Mouse (Mus musculus) hindbrain, embryonic 16.5 days (tissue): ENCODE data around the gene Gm853. TPM values are rescaled to one million over a fixed set of nuclear protein-coding genes. Genes with fewer than 3 reads are reported as not detected.

Experiments
- ATAC-seq: fragments of 200-750 bp; cut with Nextera tagmentation; 2 replicates; pipeline ENCODE4 v1.8.0; 2017; ENCODE audit warnings: moderate TSS enrichment, moderate library complexity
- H3K27ac ChIP-seq: fragments of 300-500 bp; sonication (generic); 2 replicates; pipeline ENCODE4 v1.5.1; 2014; ENCODE audit warnings: low read depth, mild to moderate bottlenecking, control low read depth, low read length, moderate library complexity
- H3K27me3 ChIP-seq: fragments of 300-500 bp; sonication (generic); replicated peaks from 2 replicates; pipeline ENCODE4 v1.6.1; 2014; ENCODE audit warnings: low read length; ENCODE audit not compliant: control insufficient read depth, insufficient read depth
- H3K36me3 ChIP-seq: fragments of 300-500 bp; sonication (generic); 2 replicates; pipeline ENCODE4 v1.6.1; 2014; ENCODE audit warnings: mild to moderate bottlenecking, low read length, moderate library complexity, mixed read lengths; ENCODE audit not compliant: control insufficient read depth, insufficient read depth
- H3K4me1 ChIP-seq: fragments of 300-500 bp; sonication (generic); 2 replicates; pipeline ENCODE4 v1.6.1; 2014; ENCODE audit warnings: low read depth, low read length; ENCODE audit not compliant: control insufficient read depth, insufficient read depth
- H3K4me2 ChIP-seq: fragments of 300-500 bp; sonication (generic); 2 replicates; pipeline ENCODE4 v1.6.1; 2014; ENCODE audit warnings: mild to moderate bottlenecking, low read length, control low read depth, moderate library complexity
- H3K4me3 ChIP-seq: fragments of 300-500 bp; sonication (generic); 2 replicates; pipeline ENCODE4 v1.5.1; 2014; ENCODE audit warnings: mild to moderate bottlenecking, low read length, control low read depth, moderate library complexity
- H3K9ac ChIP-seq: fragments of 300-500 bp; sonication (generic); 2 replicates; pipeline ENCODE4 v1.6.1; 2014; ENCODE audit warnings: low read depth, mild to moderate bottlenecking, control low read depth, low read length, moderate library complexity
- H3K9me3 ChIP-seq: fragments of 300-500 bp; sonication (generic); 2 replicates; pipeline ENCODE4 v1.6.1; 2014; ENCODE audit warnings: mild to moderate bottlenecking, low read length, moderate library complexity; ENCODE audit not compliant: control insufficient read depth
- WGBS: fragments of 180-500 bp; shearing (Covaris S2); extraction: QIAGEN DNeasy Blood & Tissue Kit; methylation state at CpG from one replicate; pipeline ENCODE4 v1.1.7; 2014; 5-methylcytosine and 5-hydroxymethylcytosine counted together
- polyA plus RNA-seq: library from polyadenylated mRNA; unstranded; fragments of >200 nt; fragmentation: Nextera tagmentation; extraction: Ambion mirVana; gene quantifications from 2 replicates; pipeline ENCODE4 v1.2.1, GENCODE M21; 2015

The Gm853 gene
- polyA plus RNA-seq, 1 experiment from 2014 or later = 1.4 TPM

DNA sequence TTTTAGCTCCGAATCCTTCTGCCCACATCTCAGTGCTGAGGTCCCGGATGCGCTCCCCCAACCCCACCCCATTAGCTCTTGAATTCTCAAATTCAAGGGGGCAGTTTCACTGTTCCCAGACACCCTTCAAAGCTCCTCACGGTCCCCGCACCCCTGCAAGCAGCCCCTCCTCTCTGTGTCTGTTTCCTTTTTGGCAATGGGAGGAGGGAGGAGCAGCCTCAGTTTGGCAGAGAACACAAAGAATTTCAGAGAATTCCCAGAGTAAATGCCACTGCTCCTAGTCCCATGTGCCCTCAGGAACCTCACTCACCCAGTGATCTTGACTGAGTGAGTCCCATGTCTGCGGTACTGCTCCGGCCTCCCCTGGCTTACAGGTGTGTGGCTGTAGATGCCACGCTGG, 55.6 kb downstream of the Gm853 start:
- no peaks in the 10 kb centered on the region for H3K36me3 ChIP-seq
- H3K4me2 ChIP-seq = no peak overlapping the region
- H3K27me3 ChIP-seq = peaks cover 17% of the 10 kb centered on the region
- no peak overlapping the region for H3K27ac ChIP-seq
- no peak overlapping the region for H3K4me3 ChIP-seq
- H3K9ac ChIP-seq = no peak overlapping the region
- peaks cover 8% of the 10 kb centered on the region for H3K4me1 ChIP-seq
- ATAC-seq = no peak
- 78% methylated on average over 8 of the region's 8 CpGs for WGBS
- H3K9me3 ChIP-seq = no peaks in the 10 kb centered on the region

DNA sequence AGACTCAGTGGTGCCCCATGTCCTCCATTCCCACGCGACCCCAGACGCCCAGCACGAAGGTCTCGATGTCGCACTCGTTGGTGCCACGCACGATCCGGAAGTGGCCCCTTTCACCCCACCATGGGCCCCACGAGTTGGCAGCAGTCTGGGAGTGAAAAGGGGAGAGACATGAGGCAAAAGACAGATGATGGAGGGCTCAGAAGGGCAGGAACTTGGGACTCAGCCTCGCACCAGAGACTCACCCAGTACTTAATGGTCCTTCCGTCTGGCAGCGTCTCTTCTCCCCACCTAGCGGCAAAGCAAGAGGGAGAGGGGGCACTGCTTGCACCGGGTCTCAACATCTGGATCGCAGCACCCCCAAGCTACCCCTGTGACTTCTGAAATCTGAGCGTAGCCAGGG, 56.1 kb downstream of the Gm853 start:
- Histone ChIP-seq H3K9me3 (no peaks in the 10 kb centered on the region), H3K9ac (no peak overlapping the region; the same call in 1 of the 2 replicates), H3K27me3 (peaks cover 17% of the 10 kb centered on the region), H3K36me3 (no peaks in the 10 kb centered on the region), H3K4me2 (no peak overlapping the region), H3K4me1 (peaks cover 8% of the 10 kb centered on the region), H3K4me3 (no peak overlapping the region), H3K27ac (no peak overlapping the region)
- ATAC-seq = no peak
- 79% methylated on average over 18 of the region's 18 CpGs for WGBS

DNA sequence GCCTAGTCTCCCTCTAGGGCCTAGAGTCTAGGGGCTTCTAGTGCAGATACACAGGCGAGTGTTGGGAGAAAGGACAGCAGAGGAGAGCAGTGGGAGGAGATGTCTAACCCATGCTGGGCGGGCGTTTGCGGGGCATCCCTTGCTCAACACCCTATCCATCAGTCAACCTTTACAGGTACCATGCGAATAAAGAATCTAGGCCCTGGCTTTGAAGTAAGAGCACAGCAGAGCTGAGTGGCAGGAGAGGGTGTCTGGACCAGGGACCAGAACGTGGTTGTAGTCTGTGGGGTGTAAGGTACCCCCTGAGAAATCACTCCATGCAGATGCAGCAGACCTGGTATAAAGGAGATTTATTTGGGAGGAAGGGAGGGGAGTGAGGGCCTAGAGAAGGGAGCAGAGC, 58.1 kb downstream of the Gm853 start:
- ATAC-seq = no peak
- WGBS = 77% methylated on average over 6 of the region's 6 CpGs
- Histone ChIP-seq H3K4me1 (peaks cover 8% of the 10 kb centered on the region), H3K27ac (no peak overlapping the region), H3K36me3 (no peaks in the 10 kb centered on the region), H3K4me3 (no peak overlapping the region), H3K27me3 (peaks cover 17% of the 10 kb centered on the region), H3K9ac (no peak overlapping the region), H3K9me3 (no peaks in the 10 kb centered on the region), H3K4me2 (no peak overlapping the region)

DNA sequence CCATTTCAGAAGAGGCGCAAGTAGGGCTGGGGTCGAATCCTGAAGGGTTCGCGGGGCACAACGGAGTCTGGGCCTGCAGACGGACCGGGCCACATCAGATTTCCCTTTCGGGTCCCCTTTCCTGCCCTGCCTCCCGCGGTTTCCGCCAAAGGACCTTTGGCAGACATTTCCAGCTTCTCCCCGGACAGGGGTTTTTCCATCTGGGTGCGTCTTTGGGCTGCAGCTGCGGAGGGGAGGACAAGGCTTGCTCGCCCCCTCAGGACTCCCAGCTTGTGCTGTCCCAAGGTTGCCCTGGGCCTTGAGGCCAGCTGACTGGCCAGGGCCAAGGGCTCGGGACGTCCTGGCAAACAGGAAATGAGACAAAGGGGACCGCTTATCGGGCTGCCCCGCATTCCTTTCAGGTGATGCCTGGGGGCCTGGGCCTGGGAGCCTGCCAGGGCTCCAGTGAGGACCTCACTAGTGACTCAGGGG, 58.8 kb downstream of the Gm853 start:
- no peak overlapping the region for H3K27ac ChIP-seq
- 6% methylated on average over 20 of the region's 20 CpGs for WGBS
- no peaks in the 10 kb centered on the region for H3K9me3 ChIP-seq
- no peaks in the 10 kb centered on the region for H3K36me3 ChIP-seq
- H3K9ac ChIP-seq = peak overlapping the region; percentile 51
- peaks cover 17% of the 10 kb centered on the region for H3K27me3 ChIP-seq
- no peak for ATAC-seq
- no peak overlapping the region for H3K4me3 ChIP-seq
- H3K4me1 ChIP-seq = peaks cover 8% of the 10 kb centered on the region
- peak overlapping the region; percentile 37 for H3K4me2 ChIP-seq

DNA sequence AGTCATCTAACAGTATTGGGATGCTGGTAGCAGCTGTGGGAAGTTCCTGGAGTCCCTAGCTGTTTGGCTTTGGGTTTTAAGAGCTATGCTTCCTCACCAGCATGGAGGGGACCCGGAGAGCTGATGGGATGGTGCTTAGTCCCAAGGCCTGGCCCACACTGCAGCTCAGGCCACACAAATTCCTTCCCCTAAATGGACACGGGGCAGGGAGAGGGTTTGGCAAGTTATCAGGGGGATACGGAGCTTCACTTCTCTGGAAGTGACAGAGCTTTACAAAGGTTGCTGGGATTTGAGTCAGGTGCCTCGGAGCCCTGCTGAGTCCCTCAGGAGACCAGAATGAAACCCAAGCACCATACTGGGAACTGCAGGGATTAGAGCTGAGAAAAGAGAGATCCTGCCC, 60.9 kb downstream of the Gm853 start:
- no peak for ATAC-seq
- H3K27ac ChIP-seq = no peak overlapping the region
- no peaks in the 10 kb centered on the region for H3K36me3 ChIP-seq
- H3K4me1 ChIP-seq = peaks cover 8% of the 10 kb centered on the region
- whole genome bisulfite sequencing = 26% methylated on average over 4 of the region's 4 CpGs
- H3K4me2 ChIP-seq = no peak overlapping the region
- H3K4me3 ChIP-seq = no peak overlapping the region
- peaks cover 17% of the 10 kb centered on the region for H3K27me3 ChIP-seq
- H3K9me3 ChIP-seq = no peaks in the 10 kb centered on the region
- no peak overlapping the region for H3K9ac ChIP-seq

Other genes with a start within 250 kb of the Gm853 start
- 13.4 and 14.9 TPM in 2 replicates for gene Adgrb2, start 237.5 kb downstream of the Gm853 start, polyA plus RNA-seq
- gene Col16a1, start 174.6 kb downstream of the Gm853 start, polyA plus RNA-seq = 11.8 and 16.2 TPM in 2 replicates
- 69.0 and 71.3 TPM in 2 replicates for gene Pef1, start 119.8 kb downstream of the Gm853 start, polyA plus RNA-seq
- 5.7 and 8.6 TPM in 2 replicates for gene Hcrtr1, start 83.0 kb downstream of the Gm853 start, polyA plus RNA-seq
- 10.0 and 12.5 TPM in 2 replicates for gene Tinagl1, start 47.3 kb downstream of the Gm853 start, polyA plus RNA-seq
- 31.9 and 38.7 TPM in 2 replicates for gene Serinc2, start 56.8 kb upstream of the Gm853 start, polyA plus RNA-seq
- gene Fabp3, start 86.2 kb upstream of the Gm853 start, polyA plus RNA-seq = 291 and 339 TPM in 2 replicates
- 1.2 and 1.8 TPM in 2 replicates for gene Gm10570, start 86.3 kb upstream of the Gm853 start, polyA plus RNA-seq
- 81.0 and 85.4 TPM in 2 replicates for gene Zcchc17, start 137.5 kb upstream of the Gm853 start, polyA plus RNA-seq
- 81.1 and 90.0 TPM in 2 replicates for gene Snrnp40, start 137.7 kb upstream of the Gm853 start, polyA plus RNA-seq